8 mouse cellular contexts compared by ENCODE assay signal in the genomic region with DNA sequence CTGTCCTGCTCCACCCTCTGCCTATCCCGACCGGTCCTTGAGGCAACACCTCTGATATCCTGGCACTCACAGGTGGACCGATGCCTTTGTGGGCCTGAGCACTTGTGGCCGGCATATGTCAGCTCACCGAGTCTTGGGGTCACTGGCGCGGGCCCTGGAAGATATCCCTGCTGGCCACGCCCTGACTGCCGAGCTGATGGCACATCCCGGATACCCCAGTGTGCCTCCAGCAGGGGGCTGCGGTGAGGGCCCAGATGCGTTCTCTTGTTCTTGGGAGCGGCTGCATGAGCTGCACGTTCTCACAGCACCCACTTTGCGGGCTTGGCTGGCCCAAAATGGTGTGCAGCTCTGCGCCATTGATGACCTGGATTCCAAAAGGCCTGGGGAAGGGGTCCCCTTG. TPM values are rescaled to one million over a fixed set of nuclear protein-coding genes. Genes with fewer than 3 reads are reported as not detected.
DNase-seq lines count a peak whose midpoint lies in the region; ATAC-seq and TF ChIP-seq lines count a peak whose summit lies in the region.

No protein-coding gene starts in this region.

- peak overlapping the region; percentile 86 for H3K4me2 ChIP-seq in forebrain, postnatal 0 days (ENCODE audit: low read depth)
- H3K4me2 ChIP-seq in limb, embryonic 14.5 days (replicated peaks; ENCODE audit: low read depth, low read length, severe bottlenecking) = peak overlapping the region; percentile 100
- peak overlapping the region; percentile 95 for H3K4me2 ChIP-seq in neural tube, embryonic 13.5 days

- ATAC-seq in forebrain, postnatal 0 days = no peak
- 0 out of 2 replicates have a peak, but pooled peaks have one; percentile 7 for ATAC-seq in limb, embryonic 14.5 days (ENCODE audit: low FRiP score, low read depth)
- ATAC-seq in neural tube, embryonic 13.5 days (ENCODE audit: low read depth) = peak; percentile 23
- no peak for ATAC-seq in frontal cortex, adult (ENCODE audit: low TSS enrichment)

- H3K4me1 ChIP-seq in forebrain, postnatal 0 days (ENCODE audit: insufficient read depth) = 0 out of 2 replicates have a peak, but pooled peaks cover 7% of the 10 kb centered on the region
- H3K4me1 ChIP-seq in limb, embryonic 14.5 days (ENCODE audit: control insufficient read depth, insufficient read depth, low read length) = peaks cover 7% of the 10 kb centered on the region
- H3K4me1 ChIP-seq in neural tube, embryonic 13.5 days (replicated peaks) = peaks cover 17% of the 10 kb centered on the region

- H3K27ac ChIP-seq in forebrain, postnatal 0 days (ENCODE audit: low read depth, low read length) = peak overlapping the region; percentile 77; the same call in 1 of the 2 replicates
- H3K27ac ChIP-seq in limb, embryonic 14.5 days (replicated peaks; ENCODE audit: low read depth, low read length) = no peak overlapping the region
- H3K27ac ChIP-seq in neural tube, embryonic 13.5 days (replicated peaks) = no peak overlapping the region

- no peak for TF ChIP-seq POLR2A in limb, embryonic 14.5 days (IDR thresholded peaks at IDR 0.05; ENCODE audit: borderline replicate concordance, extremely low read depth, insufficient read depth, insufficient read length)

- peak; percentile 34 for DNase-seq in adrenal gland, postnatal 14 days
- DNase-seq in adrenal gland, postnatal 4 days (ENCODE audit: low spot score in 2 of 2) = no peak
- peak; percentile 29 for DNase-seq in right cerebral cortex, postnatal 4 days
- DNase-seq in right cerebral cortex, adult 18-20 months = no peak
- peak; percentile 43 for DNase-seq in forebrain, postnatal 0 days
- peak; percentile 17 for DNase-seq in limb, embryonic 14.5 days (ENCODE audit: low spot score)

- peak overlapping the region; percentile 73 for H3K9ac ChIP-seq in forebrain, postnatal 0 days
- H3K9ac ChIP-seq in limb, embryonic 14.5 days (ENCODE audit: low read depth, low read length, severe bottlenecking) = 0 out of 2 replicates have a peak overlapping the region, but pooled peaks have one; percentile 52
- H3K9ac ChIP-seq in neural tube, embryonic 13.5 days = peak overlapping the region; percentile 70

- peak overlapping the region; percentile 65 for H3K4me3 ChIP-seq in forebrain, postnatal 0 days (ENCODE audit: low read depth, low read length)
- H3K4me3 ChIP-seq in limb, embryonic 14.5 days (replicated peaks; ENCODE audit: low read length) = peak overlapping the region; percentile 60
- H3K4me3 ChIP-seq in neural tube, embryonic 13.5 days = peak overlapping the region; percentile 66

- H3K9me3 ChIP-seq in forebrain, postnatal 0 days (ENCODE audit: low read length) = no peaks in the 10 kb centered on the region
- no peaks in the 10 kb centered on the region for H3K9me3 ChIP-seq in limb, embryonic 14.5 days (ENCODE audit: control insufficient read depth, low read length)
- no peaks in the 10 kb centered on the region for H3K9me3 ChIP-seq in neural tube, embryonic 13.5 days

- peaks cover 17% of the 10 kb centered on the region; the same call in 1 of the 2 replicates for H3K36me3 ChIP-seq in forebrain, postnatal 0 days (ENCODE audit: insufficient read depth)
- peaks cover 24% of the 10 kb centered on the region for H3K36me3 ChIP-seq in limb, embryonic 14.5 days (ENCODE audit: control insufficient read depth, insufficient read depth, low read length)
- H3K36me3 ChIP-seq in neural tube, embryonic 13.5 days = peaks cover 25% of the 10 kb centered on the region

- TF ChIP-seq CTCF in forebrain, postnatal 0 days (IDR thresholded peaks at IDR 0.05; ENCODE audit: low read depth) = peak; percentile 60

- WGBS in forebrain, postnatal 0 days = 6% methylated on average over 16 of the region's 16 CpGs
- 9% methylated on average over 16 of the region's 16 CpGs for WGBS in limb, embryonic 14.5 days
- WGBS in neural tube, embryonic 13.5 days = 5% methylated on average over 16 of the region's 16 CpGs

- no peaks in the 10 kb centered on the region for H3K27me3 ChIP-seq in forebrain, postnatal 0 days (ENCODE audit: insufficient read depth, low read length)
- 0 out of 2 replicates have a peak, but pooled peaks cover 7% of the 10 kb centered on the region for H3K27me3 ChIP-seq in limb, embryonic 14.5 days (ENCODE audit: control insufficient read depth, insufficient read depth, low read length)
- H3K27me3 ChIP-seq in neural tube, embryonic 13.5 days = peaks cover 7% of the 10 kb centered on the region

RNA-seq across cellular contexts. Expression of gene Ccdc116, which starts 1.1 kb away (rescaled TPM):
- total RNA-seq in adrenal gland, postnatal 14 days (2021) = 0.45 TPM in 1 of 2 replicates, not detected in the other
- total RNA-seq in adrenal gland, postnatal 4 days (2021) = 1 to 10 TPM in 1 of 2 experiments, under 1 TPM in 1; 0.73 to 1.1 TPM
- 5.5 and 6.2 TPM in 2 replicates for total RNA-seq in forebrain, postnatal 0 days (2014; rRNA removed)
- 2.5 and 4.1 TPM in 2 replicates for polyA plus RNA-seq in forebrain, postnatal 0 days (2015; fragmentation: Nextera tagmentation; extraction: Ambion mirVana)
- 2.7 and 3.5 TPM in 2 replicates for polyA plus RNA-seq in limb, embryonic 14.5 days (2012; rRNA removed)
- 0.54 and 0.94 TPM in 2 replicates for polyA plus RNA-seq in limb, embryonic 14.5 days (2014; fragmentation: Nextera tagmentation; extraction: Ambion mirVana)
- 2.3 and 2.5 TPM in 2 replicates for polyA plus RNA-seq in neural tube, embryonic 13.5 days (2015; fragmentation: Nextera tagmentation; extraction: Ambion mirVana)

RNA-seq across cellular contexts. Expression of gene Ydjc, which starts 3.7 kb away (rescaled TPM):
- 3.4 and 4.1 TPM in 2 replicates for total RNA-seq in adrenal gland, postnatal 14 days (2021)
- total RNA-seq in adrenal gland, postnatal 4 days (2021) = 10 to 100 TPM in 1 of 2 experiments, 1 to 10 TPM in 1; 9.3 to 12.9 TPM
- total RNA-seq in forebrain, postnatal 0 days (2014; rRNA removed) = 57.4 and 73.2 TPM in 2 replicates
- 44.7 and 45.0 TPM in 2 replicates for polyA plus RNA-seq in forebrain, postnatal 0 days (2015; fragmentation: Nextera tagmentation; extraction: Ambion mirVana)
- 14.1 and 15.5 TPM in 2 replicates for polyA plus RNA-seq in limb, embryonic 14.5 days (2012; rRNA removed)
- polyA plus RNA-seq in limb, embryonic 14.5 days (2014; fragmentation: Nextera tagmentation; extraction: Ambion mirVana) = 9.0 and 11.8 TPM in 2 replicates
- 31.1 and 39.7 TPM in 2 replicates for polyA plus RNA-seq in neural tube, embryonic 13.5 days (2015; fragmentation: Nextera tagmentation; extraction: Ambion mirVana)

RNA-seq across cellular contexts. Expression of gene Sdf2l1, which starts 15.9 kb away (rescaled TPM):
- total RNA-seq in adrenal gland, postnatal 14 days (2021) = 21.0 and 23.8 TPM in 2 replicates
- 10 to 100 TPM; 20.4 to 27.5 TPM for total RNA-seq in adrenal gland, postnatal 4 days (2021)
- total RNA-seq in forebrain, postnatal 0 days (2014; rRNA removed) = 13.5 and 19.2 TPM in 2 replicates
- polyA plus RNA-seq in forebrain, postnatal 0 days (2015; fragmentation: Nextera tagmentation; extraction: Ambion mirVana) = 16.2 and 19.9 TPM in 2 replicates
- 34.8 and 35.8 TPM in 2 replicates for polyA plus RNA-seq in limb, embryonic 14.5 days (2012; rRNA removed)
- polyA plus RNA-seq in limb, embryonic 14.5 days (2014; fragmentation: Nextera tagmentation; extraction: Ambion mirVana) = 32.2 and 38.8 TPM in 2 replicates
- 51.1 and 67.2 TPM in 2 replicates for polyA plus RNA-seq in neural tube, embryonic 13.5 days (2015; fragmentation: Nextera tagmentation; extraction: Ambion mirVana)

RNA-seq across cellular contexts. Expression of gene 2610318N02Rik, which starts 23.1 kb away (rescaled TPM):
- total RNA-seq in adrenal gland, postnatal 14 days (2021) = 2.4 and 3.5 TPM in 2 replicates
- 10 to 100 TPM in 1 of 2 experiments, 1 to 10 TPM in 1; 8.4 to 13.1 TPM for total RNA-seq in adrenal gland, postnatal 4 days (2021)
- total RNA-seq in forebrain, postnatal 0 days (2014; rRNA removed) = 3.8 and 5.4 TPM in 2 replicates
- polyA plus RNA-seq in forebrain, postnatal 0 days (2015; fragmentation: Nextera tagmentation; extraction: Ambion mirVana) = 10.1 and 10.6 TPM in 2 replicates
- polyA plus RNA-seq in limb, embryonic 14.5 days (2012; rRNA removed) = 52.6 and 70.6 TPM in 2 replicates
- 26.3 and 26.4 TPM in 2 replicates for polyA plus RNA-seq in limb, embryonic 14.5 days (2014; fragmentation: Nextera tagmentation; extraction: Ambion mirVana)
- 25.8 and 26.0 TPM in 2 replicates for polyA plus RNA-seq in neural tube, embryonic 13.5 days (2015; fragmentation: Nextera tagmentation; extraction: Ambion mirVana)

RNA-seq across cellular contexts. Expression of gene Ppil2, which starts 37.0 kb away (rescaled TPM):
- 84.2 and 97.6 TPM in 2 replicates for total RNA-seq in adrenal gland, postnatal 14 days (2021)
- total RNA-seq in adrenal gland, postnatal 4 days (2021) = 100 to 1,000 TPM; 112 to 118 TPM
- 100 and 104 TPM in 2 replicates for total RNA-seq in forebrain, postnatal 0 days (2014; rRNA removed)
- polyA plus RNA-seq in forebrain, postnatal 0 days (2015; fragmentation: Nextera tagmentation; extraction: Ambion mirVana) = 99.3 and 111 TPM in 2 replicates
- 126 and 131 TPM in 2 replicates for polyA plus RNA-seq in limb, embryonic 14.5 days (2012; rRNA removed)
- polyA plus RNA-seq in limb, embryonic 14.5 days (2014; fragmentation: Nextera tagmentation; extraction: Ambion mirVana) = 116 and 133 TPM in 2 replicates
- 154 and 157 TPM in 2 replicates for polyA plus RNA-seq in neural tube, embryonic 13.5 days (2015; fragmentation: Nextera tagmentation; extraction: Ambion mirVana)

Comparison
In these comparisons a context has a peak if more than half of its experiments do, and no peak if none do; other contexts are left out.
1. DNase-seq: peak in adrenal gland, postnatal 14 days (single experiment), right cerebral cortex, postnatal 4 days (single experiment), forebrain, postnatal 0 days (single experiment) and limb, embryonic 14.5 days (single experiment); none in adrenal gland, postnatal 4 days (0 of 2) and right cerebral cortex, adult 18-20 months (single experiment).
2. ATAC-seq: peak in limb, embryonic 14.5 days (single experiment) and neural tube, embryonic 13.5 days (single experiment); none in forebrain, postnatal 0 days (single experiment) and frontal cortex, adult (single experiment).
3. Peak in every context shown above with its lines, with median percentiles within 50 percentile points of each other: H3K4me2 ChIP-seq, H3K4me3 ChIP-seq and H3K9ac ChIP-seq.